In genomic region chr11:20445061-20445902, GRCm38 (mm10) we compare ENCODE assay signal across 8 mouse cellular contexts.
DNase-seq lines count a peak whose midpoint lies in the region; ATAC-seq and TF ChIP-seq lines count a peak whose summit lies in the region.

No protein-coding gene starts in this region.

- peak overlapping the region; percentile 43 for H3K9ac ChIP-seq in forebrain, postnatal 0 days

- 13% methylated on average over 17 of the region's 18 CpGs for WGBS in forebrain, postnatal 0 days

- DNase-seq in embryo, embryonic 11 days = peak; percentile 38
- no peak for DNase-seq in embryo, embryonic 9.5 days (ENCODE audit: extremely low spot score)
- peak; percentile 25 for DNase-seq in forebrain, postnatal 0 days
- DNase-seq in left cerebral cortex, postnatal 10 days (ENCODE audit: extremely low spot score in 1 of 2, low spot score in 2 of 2) = no peak
- no peak for DNase-seq in frontal cortex, adult 2 months (ENCODE audit: extremely low spot score in 1 of 2, low spot score in 1 of 2)
- no peak for DNase-seq in right cerebral cortex, postnatal 36 days (ENCODE audit: low spot score in 2 of 2)

- H3K27ac ChIP-seq in forebrain, postnatal 0 days (ENCODE audit: low read depth, low read length) = no peak overlapping the region

- peak overlapping the region; percentile 26 for H3K4me3 ChIP-seq in forebrain, postnatal 0 days (ENCODE audit: low read depth, low read length)

- peak overlapping the region; percentile 49 for H3K4me2 ChIP-seq in forebrain, postnatal 0 days (ENCODE audit: low read depth)

- H3K36me3 ChIP-seq in forebrain, postnatal 0 days (ENCODE audit: insufficient read depth) = no peaks in the 10 kb centered on the region

- 0 out of 2 replicates have a peak, but pooled peaks cover 5% of the 10 kb centered on the region for H3K4me1 ChIP-seq in forebrain, postnatal 0 days (ENCODE audit: insufficient read depth)

- peak; percentile 28 for ATAC-seq in CD4-positive, CD25-positive, alpha-beta regulatory T cell, adult 4 months
- ATAC-seq in forebrain, postnatal 0 days = peak; percentile 42
- ATAC-seq in megakaryocyte, adult 5-6 weeks (ENCODE audit: poor library complexity, severe bottlenecking) = peak; percentile 24; the same call in 1 of the 2 replicates

- H3K9me3 ChIP-seq in forebrain, postnatal 0 days (ENCODE audit: low read length) = no peaks in the 10 kb centered on the region

- TF ChIP-seq CTCF in forebrain, postnatal 0 days (IDR thresholded peaks at IDR 0.05; ENCODE audit: low read depth) = no peak

- intact Hi-C loops in left cerebral cortex, postnatal 10 days (cut with DNase I) = no loop called here

- no peaks in the 10 kb centered on the region for H3K27me3 ChIP-seq in forebrain, postnatal 0 days (ENCODE audit: insufficient read depth, low read length)

Comparison
In these comparisons a context has a peak if more than half of its experiments do, and no peak if none do; other contexts are left out.
1. DNase-seq: peak in embryo, embryonic 11 days (single experiment) and forebrain, postnatal 0 days (single experiment); none in embryo, embryonic 9.5 days (single experiment), left cerebral cortex, postnatal 10 days (0 of 2), frontal cortex, adult 2 months (0 of 2) and right cerebral cortex, postnatal 36 days (0 of 2).
2. Peak in every context shown above with its lines, with median percentiles within 50 percentile points of each other: ATAC-seq.